Mouse (Mus musculus) spleen, adult 18-20 months (tissue): ENCODE data around the gene Hoxb4.

Source experiments
- DNase-seq, 2 experiments: peaks; one replicate each; pipeline ENCODE4 v3.0.0; 2022; ENCODE audit warnings: mixed read lengths in 2 of 2

The Hoxb4 gene

DNA sequence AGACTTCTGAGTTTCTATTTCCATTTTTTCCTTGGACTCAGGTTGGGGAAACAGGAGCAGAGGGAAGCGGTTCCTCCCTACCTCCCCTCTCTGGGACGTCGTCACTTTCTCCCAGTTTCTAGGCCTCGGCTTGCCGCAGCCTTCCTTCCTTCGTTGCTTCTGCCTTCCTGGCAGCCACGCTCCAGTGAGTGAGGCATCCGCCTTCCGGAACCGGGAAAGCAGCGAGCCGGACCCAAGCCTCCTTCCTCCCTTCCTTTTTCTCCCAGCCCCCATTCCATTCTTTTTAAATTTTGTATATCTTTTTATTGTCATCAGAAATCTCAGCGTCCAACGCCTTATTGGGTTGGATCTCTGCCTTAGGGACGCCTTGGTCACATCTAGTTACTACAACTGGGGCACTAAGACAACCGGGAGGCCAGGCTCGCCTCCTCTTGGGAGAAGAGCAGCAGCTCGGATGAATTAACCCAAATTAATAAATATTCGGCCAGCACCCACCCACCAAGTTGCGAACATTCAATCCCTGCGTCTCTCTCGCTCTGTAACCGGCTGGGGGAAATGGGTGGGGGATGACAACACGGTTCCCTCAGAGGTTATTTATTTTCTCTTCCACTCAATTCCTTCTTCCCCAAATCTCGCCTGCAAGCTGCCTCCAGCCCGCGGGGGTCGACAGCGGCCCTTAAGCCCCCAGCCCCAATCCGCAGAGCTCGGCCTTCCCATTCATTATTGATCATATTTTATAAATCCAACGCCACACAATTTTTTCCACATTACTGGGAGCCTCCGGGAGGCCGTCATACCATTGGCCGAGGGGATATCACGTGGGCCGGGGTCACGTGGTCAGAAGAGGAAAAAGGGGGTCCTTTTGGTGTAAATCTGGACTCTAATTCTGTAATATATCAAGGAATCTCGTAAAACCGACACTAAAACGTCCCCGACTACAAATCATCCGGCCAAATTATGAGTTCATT is 32.0 kb upstream of the Hoxb4 start, which contains the start of gene Hoxb7:
Gene Hoxb7 (plus strand): TSS at position 853 of the 968 bp plus-strand sequence.
- DNase-seq, result peak in 1 of 2 experiments; percentile 49

DNA sequence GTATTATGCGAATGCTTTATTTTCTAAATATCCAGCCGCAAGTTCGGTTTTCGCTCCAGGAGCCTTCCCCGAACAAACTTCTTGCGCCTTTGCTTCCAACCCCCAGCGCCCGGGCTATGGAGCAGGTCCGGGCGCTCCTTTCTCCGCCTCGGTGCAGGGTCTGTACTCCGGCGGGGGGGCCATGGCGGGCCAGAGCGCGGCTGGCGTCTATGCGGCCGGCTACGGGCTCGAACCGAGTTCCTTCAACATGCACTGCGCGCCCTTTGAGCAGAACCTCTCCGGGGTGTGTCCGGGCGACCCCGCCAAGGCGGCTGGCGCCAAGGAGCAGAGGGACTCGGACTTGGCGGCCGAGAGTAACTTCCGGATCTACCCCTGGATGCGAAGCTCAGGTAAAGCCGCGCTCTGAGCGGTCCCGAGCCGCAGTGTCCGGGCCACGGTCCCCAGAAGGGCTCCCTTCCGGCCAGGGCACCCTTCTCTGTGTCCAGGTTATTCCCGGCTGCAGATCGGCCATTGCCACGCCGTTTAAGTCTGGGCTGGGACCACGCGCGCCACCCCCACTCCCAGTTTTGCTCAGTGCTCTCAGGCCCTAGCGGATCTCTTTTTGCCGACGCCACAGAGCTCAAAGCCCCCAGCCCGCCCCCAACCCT is 31.2 kb upstream of the Hoxb4 start:
- peak in 1 of 2 experiments; percentile 22 for DNase-seq

DNA sequence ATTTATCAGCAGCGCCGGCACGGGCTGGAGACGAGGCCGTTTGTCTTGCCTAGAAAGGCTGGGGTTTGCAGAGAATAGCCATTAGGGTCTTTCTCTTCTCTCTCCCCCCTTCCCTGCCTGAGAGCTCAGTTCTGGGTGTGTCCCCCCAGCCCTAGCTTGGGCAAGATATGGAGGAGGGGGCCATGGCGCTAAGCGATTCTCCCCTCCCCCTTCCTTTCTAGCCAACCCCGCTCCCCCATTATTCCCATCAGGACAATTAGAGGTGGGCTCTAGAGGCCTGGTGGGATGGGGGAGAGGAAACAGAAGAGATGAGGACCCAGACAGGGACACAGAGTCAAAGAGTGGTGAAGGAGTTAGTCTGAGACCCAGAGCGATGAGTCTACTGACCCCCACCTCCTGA is 30.7 kb upstream of the Hoxb4 start:
- DNase-seq, result no peak

DNA sequence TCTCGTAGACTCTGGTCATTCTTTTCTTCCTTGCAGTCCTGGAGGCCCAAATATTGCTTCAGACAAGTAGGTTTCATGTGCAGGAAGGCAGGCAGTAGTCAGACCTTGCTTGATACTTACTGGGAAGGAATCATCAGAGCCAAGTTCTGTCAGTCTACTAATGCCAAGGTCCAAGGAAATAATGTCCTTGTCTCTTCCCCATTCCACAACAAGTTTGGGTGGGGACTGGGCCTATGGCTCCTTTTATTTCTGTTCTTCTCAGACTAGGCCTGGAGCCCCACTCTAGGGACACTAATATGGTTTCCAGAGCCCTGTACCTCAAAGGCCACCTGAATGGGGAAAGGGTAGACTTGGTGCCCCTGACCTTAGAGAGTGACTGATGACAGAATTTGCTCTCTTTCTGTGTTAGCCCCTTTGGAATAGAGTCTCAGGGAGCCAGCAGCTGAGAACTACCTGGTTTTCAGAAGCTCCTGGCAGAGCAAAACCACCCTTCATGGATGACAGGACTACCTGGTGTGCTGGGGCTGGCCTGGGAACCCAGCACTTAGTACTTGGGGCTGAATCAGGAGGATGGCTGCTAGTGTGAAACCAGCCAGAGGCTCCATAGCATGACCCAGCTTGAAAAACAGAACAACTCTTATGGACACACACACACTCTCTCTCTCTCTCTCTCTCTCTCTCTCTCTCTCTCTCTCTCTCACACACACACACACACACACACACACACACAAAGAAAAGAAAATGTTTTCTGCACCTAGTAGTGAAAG is 29.4 kb upstream of the Hoxb4 start:
- DNase-seq, result no peak

DNA sequence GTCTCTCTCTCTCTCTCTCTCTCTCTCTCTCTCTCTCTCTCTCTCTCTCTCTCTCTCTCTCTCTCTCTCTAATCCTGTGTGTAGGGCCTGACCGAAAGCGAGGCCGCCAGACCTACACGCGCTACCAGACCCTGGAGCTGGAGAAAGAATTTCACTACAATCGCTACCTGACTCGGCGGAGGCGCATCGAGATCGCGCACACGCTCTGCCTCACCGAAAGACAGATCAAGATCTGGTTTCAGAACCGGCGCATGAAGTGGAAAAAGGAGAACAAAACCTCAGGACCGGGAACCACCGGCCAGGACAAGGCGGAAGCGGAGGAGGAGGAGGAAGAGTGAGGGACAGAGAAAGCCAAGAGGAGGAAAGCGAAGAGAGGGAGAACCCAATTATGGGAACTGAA is 28.8 kb upstream of the Hoxb4 start:
- DNase-seq, result no peak

DNA sequence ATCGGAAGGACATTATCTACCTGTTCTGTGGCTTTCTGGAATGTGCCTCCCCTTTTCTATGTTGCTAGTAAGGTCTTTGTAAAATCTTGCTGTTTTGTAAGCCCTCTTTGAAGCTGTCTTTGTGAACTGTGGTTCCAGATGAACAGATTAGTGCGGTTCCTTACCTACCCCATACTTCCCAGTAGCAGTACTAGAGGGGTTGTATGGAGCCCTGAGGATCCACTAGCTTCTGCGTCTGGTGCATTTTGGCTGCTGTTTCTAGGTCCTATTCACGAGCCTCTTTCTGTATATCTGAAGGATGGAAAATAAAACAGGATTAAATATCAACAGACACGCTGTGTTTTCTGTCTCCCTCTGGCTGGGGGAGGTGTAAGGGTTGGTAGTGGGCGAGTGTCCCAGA is 28.2 kb upstream of the Hoxb4 start:
- DNase-seq, result no peak

DNA sequence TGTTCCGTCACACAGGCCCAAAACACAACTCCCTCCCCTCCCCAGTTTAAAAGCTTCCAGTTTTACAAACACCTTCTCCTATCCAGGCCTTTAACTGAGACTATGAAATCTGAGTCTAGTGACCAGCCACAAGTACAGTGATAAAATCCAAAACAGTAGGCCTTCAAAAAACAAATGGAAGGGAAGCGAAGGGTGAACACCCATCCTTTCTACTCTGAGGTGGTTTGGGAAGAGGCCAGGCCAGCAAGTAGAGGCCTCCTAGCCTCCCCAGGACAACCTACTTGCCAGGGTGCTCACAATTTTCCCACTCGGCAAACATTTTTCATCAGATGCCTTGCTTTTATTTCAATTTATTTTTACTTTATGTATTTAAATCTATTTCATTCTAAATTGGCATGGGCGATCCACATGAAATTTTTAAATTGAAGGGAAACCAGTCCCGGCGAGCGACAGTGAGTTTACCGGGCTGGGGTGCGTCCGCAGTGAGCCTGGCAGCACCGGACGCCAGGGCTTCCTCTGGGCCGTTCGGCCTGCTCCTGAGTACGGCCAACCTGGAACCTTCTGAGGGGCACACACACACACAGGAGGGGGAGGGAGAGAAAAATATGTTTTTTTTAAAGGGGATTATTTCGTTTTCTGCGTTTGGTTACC is 27.2 kb upstream of the Hoxb4 start:
- DNase-seq, result no peak

DNA sequence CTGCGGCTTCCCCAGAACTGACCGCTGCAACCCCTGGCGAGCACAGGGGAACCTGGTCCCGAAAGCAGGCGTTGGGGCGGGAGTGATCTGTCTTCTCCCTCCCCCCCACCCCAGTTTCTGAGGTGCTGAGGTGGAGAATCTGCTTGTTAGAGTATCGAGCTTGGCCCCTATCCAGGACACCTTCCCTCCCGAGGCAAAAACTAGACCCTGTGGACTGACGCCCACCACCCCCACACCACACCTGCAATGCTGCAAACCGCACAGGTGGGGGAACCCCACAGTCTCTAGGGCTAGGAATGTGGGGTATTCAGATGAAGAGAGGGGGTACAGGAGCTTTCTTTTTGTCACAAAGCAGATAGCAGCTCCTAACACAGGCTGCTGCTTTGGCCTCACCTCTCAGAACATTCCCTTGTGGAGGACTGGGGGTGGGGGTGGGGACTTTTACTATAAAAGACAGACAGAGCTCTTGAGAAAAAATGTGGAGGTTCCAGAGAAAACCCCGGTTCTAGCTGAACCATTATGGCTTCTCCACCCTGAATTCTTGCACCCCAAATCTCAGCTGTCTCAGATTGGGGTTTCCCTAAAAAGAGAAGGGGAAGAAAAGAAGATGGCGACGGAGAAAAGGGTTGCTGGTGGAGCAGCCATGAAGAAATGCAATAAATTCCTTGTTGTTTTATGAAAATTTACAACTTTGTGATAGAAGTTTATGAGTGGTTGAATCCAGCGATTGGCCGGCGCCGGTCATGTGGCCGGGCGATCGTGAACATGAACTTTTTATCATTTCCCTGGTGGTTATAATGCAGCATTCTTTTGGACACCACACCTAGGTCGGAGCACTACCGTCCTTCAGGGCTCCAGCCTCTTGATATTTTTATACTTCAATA is 26.1 kb upstream of the Hoxb4 start, which contains the start of gene Hoxb6:
Gene Hoxb6 (plus strand): TSS at position 796 of the 884 bp plus-strand sequence.
- DNase-seq, result no peak

DNA sequence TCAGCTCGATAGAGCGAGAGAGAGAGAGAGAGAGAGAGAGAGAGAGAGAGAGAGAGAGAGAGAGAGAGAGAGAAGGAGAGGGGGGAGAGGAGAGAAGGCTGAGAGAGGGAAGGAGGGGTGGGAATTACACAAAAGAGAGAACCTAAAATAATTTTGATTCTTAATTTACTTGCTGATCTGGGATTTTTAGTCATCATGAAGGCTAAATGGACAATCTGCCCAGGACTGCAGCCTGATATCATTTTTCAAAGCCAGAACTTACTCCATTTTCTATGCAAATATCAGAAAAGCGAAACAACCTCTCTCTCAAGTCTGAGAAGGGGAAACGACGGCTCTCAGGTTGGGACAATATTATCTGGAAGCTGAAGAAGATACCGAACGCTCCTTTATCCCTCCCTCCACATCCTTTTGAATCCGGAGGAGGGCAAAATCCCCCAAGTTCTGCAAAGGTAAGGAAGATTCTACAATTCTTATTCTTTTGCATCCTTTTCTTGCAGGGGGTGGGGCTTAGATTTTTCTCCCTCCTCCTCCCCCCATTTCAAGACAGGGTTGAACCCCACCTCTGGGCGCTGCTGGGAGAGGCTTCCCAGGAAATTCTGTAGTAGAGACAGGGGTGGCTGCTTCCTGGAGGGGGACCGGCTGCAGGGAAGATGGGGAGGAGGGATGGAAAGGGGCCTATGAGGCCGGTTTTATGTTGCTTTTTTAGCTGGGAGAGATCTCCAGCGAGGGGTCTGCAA is 25.3 kb upstream of the Hoxb4 start:
- DNase-seq, result no peak

DNA sequence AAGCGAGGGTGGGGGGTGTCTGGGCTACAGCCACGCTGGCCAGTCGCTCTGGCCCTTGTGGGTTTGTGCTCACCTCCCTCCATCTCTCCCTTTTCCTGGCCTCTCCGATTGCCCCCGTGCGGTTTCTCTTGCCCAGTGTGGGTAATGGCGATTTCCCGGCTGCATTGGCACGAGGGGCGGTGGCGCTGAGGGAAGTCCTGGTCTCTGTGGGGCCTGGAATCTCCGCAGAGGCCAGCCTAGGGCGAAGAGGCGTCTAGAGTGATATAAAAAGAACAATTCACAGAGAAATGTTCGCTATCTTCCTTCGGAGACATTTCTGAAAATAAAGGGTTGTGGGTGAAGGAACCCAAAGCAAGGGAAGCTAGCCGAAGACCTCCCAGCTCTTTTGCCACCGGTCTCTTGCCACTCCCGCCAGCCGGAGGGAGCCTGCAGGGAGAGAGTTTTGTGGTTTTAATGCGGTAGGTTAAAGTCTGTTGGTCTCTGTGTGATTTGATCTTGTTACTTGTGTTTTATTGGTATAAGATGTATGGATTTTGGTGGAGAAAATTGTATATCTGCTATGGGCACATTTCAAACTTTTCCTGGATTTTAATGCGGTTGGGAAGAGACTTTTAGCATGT is 24.7 kb upstream of the Hoxb4 start:
- DNase-seq, result no peak

DNA sequence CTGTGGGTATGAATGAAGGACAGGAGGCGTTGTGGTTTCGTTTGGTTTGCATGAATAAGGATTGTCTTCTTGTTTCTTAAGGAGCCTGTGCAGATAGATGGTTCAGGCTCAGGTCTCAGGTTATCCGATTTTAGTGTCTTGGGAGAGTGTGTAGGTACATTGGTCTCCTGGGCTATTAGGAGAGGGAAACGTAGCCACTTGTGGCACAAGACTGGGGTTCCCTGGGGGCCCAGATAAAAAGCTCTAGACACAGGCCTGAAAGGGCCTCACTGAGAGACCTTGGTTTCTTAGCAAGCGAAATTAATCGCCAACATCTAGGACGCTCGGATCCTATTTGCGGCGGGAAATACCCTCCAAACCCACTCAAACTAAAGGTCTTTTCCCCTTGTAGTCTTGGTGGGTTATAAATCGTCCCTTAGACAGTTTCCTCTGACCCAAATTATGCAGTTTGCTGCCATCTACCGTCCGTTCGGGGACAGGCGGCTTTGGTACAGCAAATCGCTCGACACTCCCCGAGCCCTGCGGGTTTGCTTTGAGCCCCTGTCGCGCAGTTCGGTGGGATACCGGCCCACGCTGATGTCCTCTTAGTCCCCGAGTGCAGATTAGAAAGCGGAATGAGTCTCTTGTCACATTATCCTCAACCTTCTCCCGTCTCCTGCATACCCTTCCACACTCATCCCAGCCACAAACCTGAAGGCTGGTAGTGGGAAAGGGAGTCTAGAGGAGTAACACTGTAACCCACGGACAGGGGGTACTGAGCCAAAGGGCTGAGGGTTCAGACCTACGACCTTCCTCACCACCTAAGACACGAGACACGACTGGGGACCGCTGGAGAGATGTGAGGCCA is 23.6 kb upstream of the Hoxb4 start:
- peak; percentile 53 to 78 for DNase-seq

DNA sequence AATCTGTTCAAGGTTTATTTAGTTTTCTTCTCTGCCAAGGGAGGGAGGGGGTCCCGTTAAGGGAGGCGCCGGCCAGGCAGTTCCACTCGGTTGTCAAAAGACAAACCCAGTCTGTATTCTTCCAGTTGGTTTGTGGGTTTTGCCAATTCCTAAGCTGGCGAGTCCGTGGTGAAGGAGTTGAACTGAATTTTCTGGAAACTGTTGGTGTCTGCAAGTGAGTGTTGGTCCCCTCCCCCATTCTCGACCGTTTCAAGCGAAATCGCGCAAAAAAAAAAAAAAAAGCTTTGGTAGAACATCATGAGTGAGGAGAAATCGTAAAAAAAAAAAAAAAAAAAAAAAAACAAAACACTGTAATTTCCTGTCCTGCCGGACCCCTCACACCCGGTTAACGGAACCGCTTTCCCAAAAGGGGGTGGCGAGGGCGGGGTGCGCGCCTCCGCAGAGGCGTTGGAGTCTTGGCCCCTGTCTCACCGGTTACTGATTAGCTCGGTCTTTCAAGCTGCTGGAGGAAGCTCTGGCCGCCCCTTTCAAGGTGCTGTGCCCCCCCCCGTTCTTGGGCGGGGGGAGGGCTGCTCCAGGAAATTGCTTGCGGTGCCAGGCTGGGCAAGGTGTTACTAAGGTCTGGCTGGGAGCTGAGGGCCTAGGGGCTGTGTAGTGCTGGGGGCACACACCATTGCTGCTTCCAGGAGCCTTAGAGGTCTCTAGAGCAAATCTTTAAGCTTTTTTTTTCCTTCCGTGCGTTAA is 22.8 kb upstream of the Hoxb4 start:
- no peak for DNase-seq

DNA sequence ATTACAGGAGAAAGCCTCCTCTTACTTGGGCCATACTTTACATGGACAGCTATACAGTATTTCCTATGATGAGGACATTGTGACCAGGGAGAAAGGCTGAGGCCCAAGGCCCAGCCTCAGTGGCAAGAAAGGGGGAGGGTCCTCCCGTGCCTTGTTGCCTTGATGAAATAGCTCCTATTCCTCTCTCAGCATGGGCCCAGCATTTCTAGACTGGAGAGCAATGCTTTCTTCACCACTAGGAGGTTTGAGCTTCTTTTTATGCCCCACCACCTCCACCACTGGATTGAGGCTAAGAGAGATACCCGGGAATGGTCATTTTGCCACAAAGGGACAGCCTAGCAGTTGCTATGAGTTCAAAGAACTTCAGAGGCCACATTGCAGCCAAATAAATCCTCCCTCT is 21.1 kb upstream of the Hoxb4 start:
- DNase-seq, result no peak

DNA sequence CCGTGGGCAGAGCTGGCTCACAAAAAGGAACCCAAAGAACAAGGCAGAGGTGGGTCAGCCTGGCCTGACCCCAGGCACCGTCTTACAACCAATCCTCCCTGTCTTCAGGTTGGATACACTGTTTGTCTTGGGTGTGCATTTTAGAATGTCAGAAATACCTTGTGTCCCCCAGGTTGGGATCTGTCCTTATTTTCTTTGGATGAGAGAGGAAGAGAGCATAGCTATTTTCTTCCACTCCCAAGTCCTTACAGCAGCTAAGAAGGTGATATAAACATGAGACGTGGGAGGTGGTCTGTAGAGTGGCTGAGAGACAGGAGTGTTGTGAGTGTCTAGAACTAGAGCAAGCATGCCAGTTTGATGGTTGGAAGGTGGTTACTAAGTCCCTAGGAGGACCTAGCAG is 20.6 kb upstream of the Hoxb4 start:
- DNase-seq, result no peak

DNA sequence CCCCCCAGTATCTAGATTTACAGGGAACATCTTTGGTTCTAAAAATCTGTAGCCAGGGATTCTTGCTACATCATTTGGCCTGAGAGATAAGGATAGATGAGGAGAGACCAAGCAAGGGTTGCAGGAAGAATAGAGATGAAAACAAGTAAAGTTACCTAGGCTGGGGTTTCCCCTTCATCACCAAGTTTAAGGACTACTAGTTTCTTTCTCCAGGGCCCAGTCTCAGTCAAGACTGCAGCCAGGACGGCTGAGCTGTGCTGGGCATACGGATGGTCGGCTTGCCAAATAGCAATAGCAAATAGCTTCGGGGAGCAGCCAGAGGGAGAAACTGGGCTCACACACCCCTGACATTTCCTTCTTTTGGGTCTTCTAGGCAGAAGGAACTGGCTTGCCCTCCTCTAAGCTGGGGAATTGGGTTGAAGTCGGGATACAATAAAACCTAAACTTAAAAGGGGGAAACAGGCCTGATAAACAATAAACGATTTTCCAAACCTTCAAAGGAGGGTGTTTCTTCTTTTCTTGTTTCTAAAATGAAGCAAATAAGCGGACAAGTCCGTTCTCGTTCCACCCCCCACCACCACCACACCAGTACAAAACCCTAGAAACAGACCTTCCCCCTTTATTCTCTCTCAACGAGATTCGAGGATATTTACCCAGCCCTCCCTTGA is 20.0 kb upstream of the Hoxb4 start:
- DNase-seq, result no peak

DNA sequence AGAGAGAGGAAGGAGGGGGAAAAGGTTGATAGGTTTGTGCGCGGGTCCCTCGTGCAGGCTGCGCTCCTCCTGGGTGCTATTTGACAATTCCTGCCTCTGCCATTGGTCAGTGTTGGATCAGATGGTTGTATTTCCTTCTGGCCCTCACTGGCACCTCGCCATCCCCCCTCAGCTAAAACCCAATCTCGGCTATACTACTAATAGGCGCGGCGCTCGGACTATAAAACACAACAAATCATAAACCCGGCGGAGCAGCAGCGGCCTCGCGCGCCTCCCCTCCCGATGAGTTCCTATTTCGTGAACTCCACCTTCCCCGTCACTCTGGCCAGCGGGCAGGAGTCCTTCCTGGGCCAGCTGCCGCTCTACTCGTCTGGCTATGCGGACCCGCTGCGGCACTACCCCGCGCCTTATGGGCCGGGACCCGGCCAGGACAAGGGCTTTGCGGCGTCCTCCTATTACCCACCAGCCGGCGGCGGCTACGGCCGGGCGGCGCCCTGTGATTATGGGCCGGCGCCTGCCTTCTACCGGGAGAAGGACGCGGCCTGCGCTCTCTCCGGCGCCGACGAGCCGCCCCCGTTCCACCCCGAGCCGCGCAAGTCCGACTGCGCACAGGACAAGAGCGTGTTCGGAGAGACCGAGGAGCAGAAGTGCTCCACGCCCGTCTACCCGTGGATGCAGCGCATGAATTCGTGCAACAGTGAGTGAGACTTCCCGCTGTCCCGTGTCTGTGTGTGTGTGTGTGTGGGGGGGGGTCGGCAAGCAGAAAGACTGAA is 19.0 kb upstream of the Hoxb4 start:
- DNase-seq, result no peak

DNA sequence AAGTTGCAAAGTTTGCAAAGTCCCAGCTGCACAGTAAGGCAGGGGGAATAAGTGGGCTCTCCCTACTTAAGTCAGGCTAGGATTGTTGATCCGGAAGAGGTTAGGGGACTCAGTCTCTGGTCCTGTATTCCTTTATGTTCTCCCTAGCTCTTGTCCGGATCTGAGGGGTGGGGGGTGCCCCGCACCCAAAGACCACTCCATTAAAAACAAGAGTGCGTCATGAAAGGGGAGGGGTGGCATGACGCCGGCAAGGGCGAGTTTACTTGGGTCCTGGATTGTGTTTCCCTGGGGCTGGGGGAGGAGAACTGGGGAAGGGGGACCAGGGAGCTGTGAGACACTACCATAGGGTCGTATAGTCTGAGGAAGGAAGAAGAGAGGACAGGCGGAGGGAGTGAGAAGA is 18.3 kb upstream of the Hoxb4 start:
- DNase-seq, result no peak
